ENCODE assay signal across 20 mouse cellular contexts in genomic region chr7:82248953-82249695, GRCm38 (mm10).
DNase-seq lines count a peak whose midpoint lies in the region; ATAC-seq and TF ChIP-seq lines count a peak whose summit lies in the region.
"Had no signal": no experiment of that assay in that cellular context is flagged by ENCODE, and none has a peak within 500 bp of the region (broad histone marks: within the 10 kb centered on the region; RNA-seq: fewer than 3 reads in every experiment).

No protein-coding gene starts in this region.

- H3K4me3 ChIP-seq in hindbrain, embryonic 15.5 days = no peak overlapping the region
- no peak overlapping the region for H3K4me3 ChIP-seq in hindbrain, embryonic 11.5 days (ENCODE audit: low read depth, low read length)
- H3K4me3 ChIP-seq in ES-E14 (ENCODE audit: insufficient read depth in 1 of 2, low read depth in 1 of 2, low read length in 2 of 2, poor library complexity in 1 of 2, severe bottlenecking in 1 of 2) = no peak overlapping the region
- H3K4me3 ChIP-seq in midbrain, embryonic 16.5 days (ENCODE audit: low read depth, low read length) = no peak overlapping the region
- H3K4me3 ChIP-seq: embryonic facial prominence, embryonic 10.5 days; gastrocnemius, adult 2 months; heart, embryonic 13.5 days; intestine, embryonic 15.5 days; kidney, embryonic 15.5 days; midbrain, embryonic 12.5 days had no signal

- peak; percentile 54; the same call in 1 of the 2 replicates for ATAC-seq in hindbrain, embryonic 15.5 days (ENCODE audit: low FRiP score, low read depth)
- no peak for ATAC-seq in hindbrain, embryonic 11.5 days (ENCODE audit: low FRiP score)
- peak; percentile 72 for ATAC-seq in midbrain, embryonic 16.5 days
- ATAC-seq: intestine, embryonic 15.5 days had no signal

- H3K9me3 ChIP-seq in hindbrain, embryonic 15.5 days = no peaks in the 10 kb centered on the region
- no peaks in the 10 kb centered on the region for H3K9me3 ChIP-seq in hindbrain, embryonic 11.5 days (ENCODE audit: control insufficient read depth, low read length)
- no peaks in the 10 kb centered on the region for H3K9me3 ChIP-seq in ES-E14 (ENCODE audit: control insufficient read depth, insufficient read depth, low read depth, low read length)
- H3K9me3 ChIP-seq in midbrain, embryonic 16.5 days (replicated peaks; ENCODE audit: control insufficient read depth, low read length, poor library complexity, severe bottlenecking) = no peaks in the 10 kb centered on the region
- H3K9me3 ChIP-seq: embryonic facial prominence, embryonic 10.5 days; heart, embryonic 13.5 days; intestine, embryonic 15.5 days; kidney, embryonic 15.5 days; midbrain, embryonic 12.5 days had no signal

- no peak for TF ChIP-seq CTCF in brain, embryonic 14.5 days (IDR thresholded peaks at IDR 0.05; ENCODE audit: borderline replicate concordance, extremely low read depth, insufficient read depth, insufficient read length)

- no peaks in the 10 kb centered on the region for H3K36me3 ChIP-seq in hindbrain, embryonic 15.5 days
- no peaks in the 10 kb centered on the region for H3K36me3 ChIP-seq in hindbrain, embryonic 11.5 days (ENCODE audit: control insufficient read depth, insufficient read depth, low read length)
- no peaks in the 10 kb centered on the region for H3K36me3 ChIP-seq in ES-E14 (ENCODE audit: control insufficient read depth, insufficient read depth, low read length, poor library complexity, severe bottlenecking)
- no peaks in the 10 kb centered on the region for H3K36me3 ChIP-seq in midbrain, embryonic 16.5 days (ENCODE audit: control insufficient read depth, insufficient read depth, low read length)
- H3K36me3 ChIP-seq: embryonic facial prominence, embryonic 10.5 days; G1E; heart, embryonic 13.5 days; intestine, embryonic 15.5 days; kidney, embryonic 15.5 days; midbrain, embryonic 12.5 days had no signal

- WGBS in hindbrain, embryonic 15.5 days = 67% methylated on average over 10 of the region's 10 CpGs
- 68% methylated on average over 10 of the region's 10 CpGs for WGBS in hindbrain, embryonic 11.5 days
- 54% methylated on average over 10 of the region's 10 CpGs for WGBS in midbrain, embryonic 16.5 days

- TF ChIP-seq POLR2A in brain, embryonic 14.5 days (IDR thresholded peaks at IDR 0.05; ENCODE audit: borderline replicate concordance, extremely low read depth, insufficient read depth, insufficient read length, poor library complexity, severe bottlenecking) = no peak

- no peak overlapping the region for H3K4me2 ChIP-seq in hindbrain, embryonic 15.5 days
- no peak overlapping the region for H3K4me2 ChIP-seq in hindbrain, embryonic 11.5 days (replicated peaks; ENCODE audit: low read depth, low read length)
- peak overlapping the region; percentile 36 for H3K4me2 ChIP-seq in midbrain, embryonic 16.5 days (ENCODE audit: low read length)
- H3K4me2 ChIP-seq: heart, embryonic 13.5 days; intestine, embryonic 15.5 days; kidney, embryonic 15.5 days; liver, embryonic 11.5 days; midbrain, embryonic 12.5 days had no signal

- H3K4me1 ChIP-seq in hindbrain, embryonic 15.5 days (replicated peaks) = peaks cover 10% of the 10 kb centered on the region; the same call in 1 of the 2 replicates
- H3K4me1 ChIP-seq in hindbrain, embryonic 11.5 days (replicated peaks; ENCODE audit: control insufficient read depth, insufficient read depth, low read length) = no peaks in the 10 kb centered on the region
- H3K4me1 ChIP-seq in ES-E14 (ENCODE audit: control insufficient read depth in 2 of 2, insufficient read depth in 2 of 2, low read length in 2 of 2, poor library complexity in 1 of 2) = peaks cover 10 to 15% of the 10 kb centered on the region in 2 experiments; a peak in 3 of 4 replicates
- H3K4me1 ChIP-seq in midbrain, embryonic 16.5 days (ENCODE audit: control insufficient read depth, insufficient read depth, low read length) = peaks cover 14% of the 10 kb centered on the region
- H3K4me1 ChIP-seq: heart, embryonic 13.5 days; intestine, embryonic 15.5 days; kidney, embryonic 15.5 days; midbrain, embryonic 12.5 days had no signal

- no peaks in the 10 kb centered on the region for H3K27me3 ChIP-seq in hindbrain, embryonic 15.5 days
- H3K27me3 ChIP-seq in hindbrain, embryonic 11.5 days (ENCODE audit: control insufficient read depth, insufficient read depth, low read length) = no peaks in the 10 kb centered on the region
- no peaks in the 10 kb centered on the region for H3K27me3 ChIP-seq in midbrain, embryonic 16.5 days (ENCODE audit: control insufficient read depth, insufficient read depth, low read depth, low read length)
- H3K27me3 ChIP-seq: heart, embryonic 13.5 days; intestine, embryonic 15.5 days; kidney, embryonic 15.5 days; midbrain, embryonic 12.5 days had no signal

- H3K9ac ChIP-seq in hindbrain, embryonic 15.5 days = no peak overlapping the region
- H3K9ac ChIP-seq in hindbrain, embryonic 11.5 days (ENCODE audit: low read depth, low read length) = no peak overlapping the region
- H3K9ac ChIP-seq in ES-E14 (ENCODE audit: insufficient read depth, low read depth, low read length, poor library complexity, severe bottlenecking) = 0 out of 2 replicates have a peak overlapping the region, but pooled peaks have one; percentile 43
- H3K9ac ChIP-seq in midbrain, embryonic 16.5 days (ENCODE audit: low read depth, low read length) = 0 out of 2 replicates have a peak overlapping the region, but pooled peaks have one; percentile 30
- H3K9ac ChIP-seq: heart, embryonic 13.5 days; intestine, embryonic 15.5 days; kidney, embryonic 15.5 days; midbrain, embryonic 12.5 days had no signal

- in situ Hi-C loops in ES-E14 (cut with MboI; ENCODE audit: low sequenced_read_pairs in 2 of 2, unreplicated experiment in 2 of 2) = no loop called here

- peak overlapping the region; percentile 51; the same call in 1 of the 2 replicates for H3K27ac ChIP-seq in hindbrain, embryonic 15.5 days (replicated peaks)
- no peak overlapping the region for H3K27ac ChIP-seq in hindbrain, embryonic 11.5 days (ENCODE audit: low read depth, low read length)
- H3K27ac ChIP-seq in ES-E14 (ENCODE audit: insufficient read depth, low read depth, low read length, poor library complexity, severe bottlenecking) = no peak overlapping the region
- peak overlapping the region; percentile 78 for H3K27ac ChIP-seq in midbrain, embryonic 16.5 days (ENCODE audit: low read length)
- H3K27ac ChIP-seq: embryonic facial prominence, embryonic 10.5 days; gastrocnemius, adult 2 months; heart, embryonic 13.5 days; intestine, embryonic 15.5 days; kidney, embryonic 15.5 days; midbrain, embryonic 12.5 days had no signal

- DNase-seq in hindbrain, embryonic 11.5 days (ENCODE audit: low spot score) = no peak
- DNase-seq in ES-E14 (ENCODE audit: low read depth, low spot score) (no peak), liver (no peak)
- DNase-seq in brain, embryonic 14.5 days (ENCODE audit: low read depth) = peak; percentile 29
- no peak for DNase-seq in layer of hippocampus, postnatal 25 days (ENCODE audit: extremely low spot score in 1 of 2, low spot score in 1 of 2)
- DNase-seq: cerebellum, postnatal 36 days; gastrocnemius, adult 2 months; heart, postnatal 36 days; lung, adult 2 months; lung, postnatal 36 days; thymus, postnatal 36 days had no signal

TF ChIP-seq in ES-E14, 5 proteins besides CTCF, POLR2A, EP300 and RAD21:
- TF ChIP-seq MAFK (IDR thresholded peaks at IDR 0.05; ENCODE audit: insufficient read depth, low read depth, low read length) (no peak), CHD2 (IDR thresholded peaks at IDR 0.05; ENCODE audit: low read depth, low read length) (no peak), ZC3H11A (IDR thresholded peaks at IDR 0.05; ENCODE audit: borderline replicate concordance, low read depth, low read length) (no peak), HCFC1 (IDR thresholded peaks at IDR 0.05; ENCODE audit: borderline replicate concordance, insufficient read depth, low read length) (no peak), ZNF384 (IDR thresholded peaks at IDR 0.05; ENCODE audit: low read depth, low read length) (no peak)
TF ChIP-seq in ES-E14: peak in this region for 0.

Comparison
In these comparisons a context has a peak if more than half of its experiments do, and no peak if none do; other contexts are left out.
1. H3K27ac ChIP-seq: peak in hindbrain, embryonic 15.5 days (single experiment) and midbrain, embryonic 16.5 days (single experiment); none in hindbrain, embryonic 11.5 days (single experiment) and ES-E14 (single experiment).
2. H3K9ac ChIP-seq: peak in ES-E14 (single experiment) and midbrain, embryonic 16.5 days (single experiment); none in hindbrain, embryonic 15.5 days (single experiment) and hindbrain, embryonic 11.5 days (single experiment).